Mouse (Mus musculus) spleen, postnatal 10 days (tissue): ENCODE measurements around the gene Nomo1.
A peak's percentile ranks its signal among the peaks of the same experiment; 100 is the strongest.

Experiments used
- DNase-seq, 2 experiments: peaks; one replicate each; pipeline ENCODE4 v3.0.0; 2021 to 2022; ENCODE audit warnings: low spot score in 2 of 2

The Nomo1 gene

DNA sequence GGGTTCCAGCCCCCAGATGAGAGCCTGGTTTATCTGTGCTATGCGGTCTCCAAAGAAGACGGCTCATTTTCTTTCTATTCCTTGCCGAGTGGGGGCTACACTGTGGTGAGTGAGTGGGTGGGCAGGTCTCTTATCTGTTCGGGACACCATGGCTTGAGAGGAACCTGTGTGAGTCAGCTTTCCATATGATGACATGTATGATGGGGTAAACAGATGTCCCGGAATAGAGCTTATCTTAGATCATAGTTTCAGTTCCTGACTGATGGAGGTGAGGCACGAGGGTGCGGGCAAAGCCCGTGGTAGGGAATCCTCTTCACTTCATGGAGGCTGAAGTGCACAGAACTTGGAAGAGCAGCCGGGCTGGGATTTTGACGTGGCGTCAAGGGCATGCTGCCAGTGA, 12.4 kb downstream of the Nomo1 start:
- DNase-seq, result no peak

GRCm38 (mm10) chr7:46047873-46048562, 14.5 kb downstream of the Nomo1 start:
- no peak for DNase-seq

- no peak for DNase-seq
Observed at GRCm38 (mm10) chr7:46049981-46050380, 16.5 kb downstream of the Nomo1 start.

DNA sequence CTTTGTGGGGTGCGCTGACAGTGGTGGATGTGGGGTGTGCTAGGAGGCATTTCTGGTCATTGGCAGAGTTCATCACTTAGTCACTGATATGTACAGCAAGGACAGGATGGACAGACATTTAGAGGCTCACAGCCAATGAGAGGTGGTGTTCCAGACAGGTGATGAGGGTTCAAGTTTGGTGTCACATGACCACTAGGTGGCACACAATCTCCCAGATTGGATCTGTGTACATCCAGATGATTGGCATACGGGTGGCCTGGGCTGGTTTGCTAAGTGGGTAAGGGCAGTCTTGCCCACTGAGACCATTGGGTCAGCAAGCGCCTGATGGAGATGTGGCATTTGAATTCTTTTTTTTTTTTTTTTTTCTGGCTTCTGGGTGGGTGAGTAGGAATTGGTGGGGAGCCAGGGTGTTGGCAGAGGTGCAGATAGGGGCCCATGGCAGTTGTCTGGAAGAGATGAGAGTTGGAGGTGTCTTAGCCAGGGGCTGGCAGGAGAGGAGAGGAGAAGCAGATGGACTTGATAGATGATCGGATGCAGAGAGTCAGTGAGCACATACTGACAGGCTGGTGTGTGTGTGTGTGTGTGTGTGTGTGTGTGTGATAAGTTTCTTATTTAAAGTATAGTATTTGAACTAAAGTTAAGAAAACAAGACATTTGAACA, 18.8 kb downstream of the Nomo1 start:
- peak in 1 of 2 experiments; percentile 35 for DNase-seq

GRCm38 (mm10) chr7:46053566-46053965, 20.1 kb downstream of the Nomo1 start:
- DNase-seq, result no peak

GRCm38 (mm10) chr7:46058882-46059281, 25.4 kb downstream of the Nomo1 start:
- peak; percentile 28 to 44 for DNase-seq

DNA sequence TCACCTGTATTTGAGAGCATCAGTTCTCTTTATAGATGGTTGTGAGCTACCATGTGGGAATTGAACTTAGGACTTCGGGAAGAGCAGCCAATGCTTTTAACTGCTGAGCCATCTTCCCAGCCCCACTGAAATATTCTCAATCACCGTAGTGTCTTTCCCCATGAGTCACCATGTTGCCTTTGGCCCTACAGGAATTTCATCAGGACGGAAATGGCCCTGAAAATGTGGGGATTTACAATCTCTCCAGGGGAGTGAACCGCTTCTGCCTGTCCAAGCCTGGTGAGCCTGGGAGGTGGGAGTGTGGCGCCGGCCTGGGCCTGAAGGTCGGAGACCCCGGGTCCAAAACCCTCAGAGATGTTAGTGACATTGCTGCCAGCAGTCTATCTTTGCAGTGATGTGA, 27.2 kb downstream of the Nomo1 start:
- no peak for DNase-seq

DNA sequence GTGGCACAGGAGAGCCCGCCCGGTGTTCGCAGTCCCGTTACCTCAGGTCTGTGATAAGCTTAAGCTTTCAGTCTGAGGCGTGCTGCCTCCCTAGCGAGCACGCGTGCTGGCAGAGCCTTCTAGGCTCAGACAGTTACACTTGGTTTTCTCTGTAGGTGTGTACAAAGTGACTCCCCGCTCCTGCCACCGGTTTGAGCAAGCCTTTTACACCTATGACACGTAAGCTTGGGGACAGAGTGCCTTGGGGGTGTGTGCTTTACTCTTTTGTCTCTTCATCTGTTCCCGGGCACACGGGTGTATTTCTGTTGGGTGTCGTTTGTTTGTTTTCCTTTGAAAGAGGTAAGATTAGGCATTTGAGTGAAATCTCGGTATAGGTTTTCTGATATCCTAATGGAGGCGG, 28.1 kb downstream of the Nomo1 start:
- DNase-seq, result no peak

DNA sequence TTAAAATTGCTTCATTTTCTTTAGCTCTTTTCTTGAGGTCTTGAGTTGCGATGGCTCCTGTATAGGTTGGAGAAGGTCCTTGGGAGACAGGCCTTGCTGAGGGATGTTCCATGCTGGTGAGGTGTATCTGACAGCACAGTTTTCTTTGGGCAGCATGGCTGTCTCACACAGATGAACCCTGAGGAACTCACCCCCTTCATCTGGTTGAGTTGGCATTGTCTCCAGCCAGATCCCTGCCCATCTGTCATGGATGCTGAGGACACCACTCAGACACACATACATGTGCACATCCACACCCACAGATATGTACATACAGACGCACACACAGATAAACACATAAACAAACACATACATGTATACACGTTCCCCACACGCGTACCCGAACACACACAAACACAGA, 29.8 kb downstream of the Nomo1 start:
- no peak for DNase-seq

- no peak for DNase-seq
Observed at GRCm38 (mm10) chr7:46068831-46069230, 35.3 kb downstream of the Nomo1 start.

- no peak for DNase-seq
Observed at GRCm38 (mm10) chr7:46076844-46077243, 43.3 kb downstream of the Nomo1 start.

DNA sequence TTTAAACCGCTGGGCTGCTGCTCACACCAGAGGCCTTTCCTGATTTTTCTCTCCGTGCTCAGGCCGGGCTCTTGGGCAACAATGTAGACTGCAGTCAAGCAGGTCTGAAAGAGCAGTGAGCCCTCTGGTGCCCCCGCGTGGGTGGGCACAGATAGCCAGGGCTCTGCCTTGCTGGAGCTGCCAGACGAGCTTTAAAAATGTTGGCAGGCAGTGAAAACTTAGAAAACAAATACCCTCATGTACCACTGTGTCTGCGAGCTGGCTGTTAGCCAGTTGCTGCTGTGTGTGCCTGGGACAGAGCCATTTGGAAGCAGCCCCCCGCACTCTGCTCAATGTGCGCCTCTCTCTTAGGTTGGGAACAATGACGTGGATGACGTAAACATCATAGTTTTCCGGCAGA, 44.2 kb downstream of the Nomo1 start:
- DNase-seq, result no peak

GRCm38 (mm10) chr7:46084024-46084423, 50.5 kb downstream of the Nomo1 start:
- no peak for DNase-seq

GRCm38 (mm10) chr7:46084839-46085513, 51.5 kb downstream of the Nomo1 start:
- DNase-seq, result no peak

DNA sequence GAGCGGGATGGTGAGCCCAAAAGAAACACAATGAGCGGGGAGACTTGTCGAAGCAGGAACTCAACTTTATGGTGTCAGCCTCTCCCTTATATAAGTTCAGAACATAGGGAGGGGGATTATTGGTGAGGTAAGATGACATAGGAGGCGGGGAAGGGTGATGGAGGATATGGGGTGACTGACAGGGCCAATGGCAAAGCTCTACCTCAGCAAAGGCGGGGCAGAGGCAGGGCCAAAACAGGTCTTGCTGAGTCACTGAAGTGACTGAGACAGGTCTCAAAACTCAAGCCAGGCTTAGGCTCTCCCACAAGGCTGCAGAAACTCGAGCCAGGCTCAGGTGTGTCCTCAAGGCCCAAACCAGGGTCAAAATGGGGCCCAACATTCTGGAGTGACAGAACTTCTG, 52.9 kb downstream of the Nomo1 start:
- DNase-seq, result no peak

GRCm38 (mm10) chr7:46088241-46088640, 54.7 kb downstream of the Nomo1 start:
- no peak for DNase-seq

- no peak for DNase-seq
Observed at GRCm38 (mm10) chr7:46092803-46093202, 59.3 kb downstream of the Nomo1 start.

DNA sequence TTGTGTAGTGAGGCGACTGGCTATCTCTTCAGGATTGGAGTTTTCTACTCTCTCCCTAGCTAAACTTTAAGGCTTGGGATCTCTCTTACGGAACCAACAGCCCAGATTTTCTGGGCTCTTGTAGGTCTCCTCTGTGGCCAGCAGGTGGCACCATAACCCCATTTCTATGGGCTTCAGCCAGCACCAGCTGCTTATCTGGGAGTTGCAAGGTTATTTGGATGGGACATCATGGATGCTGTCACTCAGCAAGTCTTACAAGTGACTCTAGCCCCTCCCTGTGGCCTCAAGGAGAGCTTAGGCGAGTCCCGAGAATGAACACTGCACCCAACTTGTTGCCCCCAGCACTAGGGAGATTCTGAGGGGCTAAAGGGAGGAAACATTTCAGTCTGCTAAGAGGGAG, 62.6 kb downstream of the Nomo1 start:
- peak; percentile 32 to 69 for DNase-seq

DNA sequence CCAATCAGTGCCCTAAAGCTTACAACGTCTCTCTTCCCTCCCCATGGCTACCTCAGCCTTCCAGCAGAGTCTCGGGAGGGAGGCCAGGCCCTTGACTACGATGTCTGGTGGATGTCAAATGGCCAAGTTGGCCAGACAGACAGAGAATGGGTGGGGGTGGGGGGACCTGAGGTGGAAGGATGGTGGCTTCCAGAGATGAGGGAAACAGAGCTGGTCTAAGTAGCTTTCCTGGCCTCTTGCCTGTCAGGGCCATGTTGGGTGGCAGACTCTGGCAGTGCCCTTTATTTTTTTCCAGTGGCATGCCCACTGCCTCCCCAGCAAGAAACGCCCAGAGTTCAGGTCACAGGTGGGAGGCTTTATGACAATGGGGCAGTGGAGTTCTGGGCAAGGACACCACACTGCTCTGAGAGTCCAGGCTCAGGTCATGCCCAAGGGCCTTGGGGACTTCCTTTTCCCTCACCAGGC, 63.9 kb downstream of the Nomo1 start:
- no peak for DNase-seq

DNA sequence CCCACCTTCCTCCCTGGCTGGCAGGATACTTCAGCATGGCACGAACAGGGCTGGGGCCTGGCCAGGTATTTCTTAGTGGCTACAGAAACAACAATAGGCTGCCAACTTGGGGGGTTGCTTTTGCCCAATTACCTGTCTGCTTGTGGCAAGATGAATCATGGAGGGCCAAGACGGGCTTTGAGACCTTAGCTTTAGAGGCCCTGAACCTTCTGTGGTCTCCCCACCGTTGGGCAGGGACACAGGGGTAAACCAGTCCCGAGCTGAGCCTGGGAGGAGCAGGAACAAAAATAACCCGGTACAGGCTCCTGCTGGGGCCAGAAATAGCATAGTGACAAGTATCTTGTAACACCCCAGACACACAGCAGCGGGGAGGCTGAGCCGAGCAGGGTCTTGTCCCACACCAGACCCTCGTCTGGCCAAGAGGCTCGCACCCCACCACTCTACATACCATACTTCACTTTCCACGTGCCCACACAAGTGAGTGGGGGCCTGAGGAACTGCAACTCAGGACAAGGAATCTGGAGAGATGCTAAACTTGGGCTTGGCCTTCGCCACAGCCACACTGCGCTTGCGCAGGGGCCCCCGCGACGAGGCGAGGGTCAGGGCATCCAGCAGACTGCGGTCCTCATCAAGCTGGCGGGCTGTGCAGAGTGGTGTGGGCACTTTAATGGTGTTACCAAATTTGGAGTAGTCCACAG, 64.9 kb downstream of the Nomo1 start:
- DNase-seq, result no peak

- DNase-seq, result no peak
Observed at GRCm38 (mm10) chr7:46098919-46099286, 65.4 kb downstream of the Nomo1 start.

GRCm38 (mm10) chr7:46099682-46100081, 66.2 kb downstream of the Nomo1 start:
- DNase-seq, result no peak
